Mouse (Mus musculus) kidney, adult 18-20 months (tissue): Measurements from ENCODE around the gene Selenon.

Source experiments
- DNase-seq: peaks from one replicate; pipeline ENCODE4 v3.0.0; 2021

Gene Selenon

DNA sequence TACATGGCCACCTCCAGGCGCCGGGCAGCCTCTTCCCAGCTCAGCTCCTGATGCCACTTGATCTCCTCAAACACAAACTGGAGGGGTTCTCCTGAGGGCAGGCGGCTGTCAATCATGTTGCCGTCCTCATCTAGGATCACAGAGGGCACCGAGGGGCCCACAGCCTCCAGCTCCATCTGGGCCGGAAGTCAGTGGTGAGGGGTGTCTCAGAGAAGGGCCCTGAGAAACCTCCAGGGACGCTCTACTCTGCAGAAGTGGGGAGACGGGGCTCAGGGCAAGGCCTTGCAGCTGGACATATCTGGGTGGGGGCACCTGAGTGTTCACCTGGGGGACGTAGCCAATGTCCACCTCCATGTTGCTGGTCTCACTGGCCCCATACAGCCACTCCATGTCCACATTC is 9.2 kb downstream of the Selenon start:
- no peak for DNase-seq

DNA sequence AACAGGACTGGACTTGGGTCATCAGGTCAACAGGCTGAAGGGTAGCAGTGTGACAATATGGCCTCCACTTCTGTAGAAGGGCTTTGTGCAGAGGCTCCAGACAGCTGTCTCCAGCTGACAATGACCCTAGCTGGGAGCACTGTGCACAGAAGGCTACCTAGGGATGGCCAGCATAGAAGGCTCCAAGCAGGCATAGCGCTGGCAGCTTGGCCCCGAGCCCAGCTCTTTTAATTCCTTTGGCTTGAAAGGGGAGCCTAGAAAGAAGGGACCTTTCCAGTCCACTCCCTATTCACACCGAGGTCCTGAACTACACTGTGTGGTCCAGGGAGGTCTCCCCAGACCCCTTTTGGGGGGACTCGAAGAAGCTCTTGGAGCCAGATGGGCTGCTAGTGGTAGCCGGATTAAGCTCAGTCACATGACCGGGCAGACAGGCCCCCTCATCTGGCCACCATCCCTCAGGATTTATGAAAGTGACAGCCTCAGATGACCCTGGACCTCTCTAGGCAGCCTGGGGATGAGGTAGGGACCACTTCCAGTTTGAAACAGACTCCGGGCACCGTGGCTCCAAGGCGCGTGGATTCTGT is 12.9 kb downstream of the Selenon start:
- DNase-seq, result no peak

DNA sequence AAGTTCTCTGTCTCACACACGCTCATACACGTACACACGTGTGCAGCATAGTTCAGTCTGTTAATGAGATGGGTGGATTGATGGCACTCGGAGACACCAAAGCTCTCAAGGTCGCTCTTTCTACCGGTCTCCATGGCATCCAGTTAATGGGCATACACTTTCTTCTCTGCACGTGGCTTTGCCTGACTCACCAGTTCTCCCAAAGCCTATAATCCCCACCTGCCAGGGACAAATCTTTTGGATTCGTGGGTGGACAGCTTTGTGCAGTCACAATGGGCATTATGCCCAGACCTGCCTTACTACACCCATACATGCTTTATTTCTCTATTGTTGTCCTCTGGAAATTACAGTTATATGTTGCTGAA is 16.2 kb downstream of the Selenon start:
- no peak for DNase-seq

DNA sequence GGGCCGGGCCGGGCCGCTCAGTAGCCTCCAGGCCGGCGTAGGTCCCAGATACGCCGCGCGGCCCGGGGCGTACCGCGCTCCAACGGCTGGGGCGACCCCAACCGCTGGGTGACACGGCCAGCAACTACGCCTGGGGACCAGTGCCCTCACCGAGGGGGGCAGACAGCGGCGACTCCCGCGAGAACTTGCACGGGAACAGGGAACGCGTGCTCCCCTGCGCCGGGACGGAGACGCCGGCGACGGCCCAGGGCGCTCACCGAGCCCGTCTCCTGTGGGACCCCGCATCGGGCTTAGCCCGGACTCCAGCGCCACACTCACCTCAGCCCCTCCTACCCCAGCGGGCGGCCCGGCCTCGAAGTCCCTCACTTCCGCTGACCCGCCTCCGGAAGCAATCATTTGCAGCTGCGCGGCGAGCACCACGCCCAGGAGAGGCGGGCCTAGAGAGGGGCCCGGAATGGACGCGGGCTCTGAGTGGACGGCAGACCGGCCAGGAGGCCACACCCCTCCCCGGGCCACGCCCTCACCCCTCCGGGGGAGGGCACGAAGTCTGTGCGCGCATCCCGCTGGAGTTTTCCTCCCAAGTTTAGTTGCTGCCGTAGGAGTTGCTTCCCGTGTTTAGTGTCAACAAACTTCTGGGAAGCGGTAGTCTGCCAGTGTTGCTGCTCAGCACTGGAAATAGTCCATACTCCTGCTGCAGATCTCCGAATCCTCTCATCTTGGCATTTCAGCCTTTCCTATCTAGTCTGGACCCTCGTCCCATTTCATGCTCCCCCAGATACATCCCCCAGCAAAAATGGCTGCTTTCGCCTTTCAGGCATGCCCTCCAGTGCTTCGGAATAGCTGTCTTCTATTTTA is 16.8 kb downstream of the Selenon start, which contains the start of gene Mtfr1l:
TSS of gene Mtfr1l (minus strand) at position 456 of the 855 bp plus-strand sequence.
- DNase-seq, result peak; percentile 99

DNA sequence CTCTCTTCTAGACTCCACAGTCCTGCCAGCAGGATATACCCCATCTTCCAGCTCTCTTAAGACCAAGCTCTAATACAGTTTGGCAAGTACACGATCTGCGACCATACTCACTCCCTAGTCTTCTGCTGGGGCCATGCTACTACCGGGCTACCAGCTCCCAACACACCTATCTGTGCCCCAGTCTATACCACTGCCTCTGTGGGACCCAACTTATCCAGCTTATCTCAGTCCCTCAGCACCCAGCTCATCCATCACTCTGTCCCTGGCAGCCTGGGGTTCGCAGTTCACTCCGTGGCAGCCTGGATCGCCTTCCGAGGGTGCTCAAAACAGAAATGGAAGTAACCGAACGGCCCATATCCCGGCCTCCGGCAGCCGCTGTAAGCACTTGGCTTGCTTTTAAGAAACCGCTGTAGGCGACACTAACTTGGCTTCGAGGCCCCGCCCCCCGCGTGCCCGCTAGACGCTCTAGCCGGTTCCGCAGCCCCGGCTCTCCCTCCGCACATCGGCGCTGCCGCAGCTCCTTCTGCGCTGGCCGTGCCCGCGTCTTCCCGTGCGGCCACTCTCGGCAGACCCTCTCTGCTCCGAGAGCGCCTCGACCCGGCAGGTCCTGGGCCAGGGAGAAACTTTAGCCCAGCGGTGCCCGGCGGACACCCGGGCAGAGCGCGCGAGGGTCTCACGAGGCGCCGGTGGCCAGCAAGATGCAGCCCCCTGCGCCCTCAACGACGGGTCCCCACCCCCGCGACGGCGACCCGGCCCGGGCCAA is 17.7 kb downstream of the Selenon start:
- peak; percentile 79 for DNase-seq

DNA sequence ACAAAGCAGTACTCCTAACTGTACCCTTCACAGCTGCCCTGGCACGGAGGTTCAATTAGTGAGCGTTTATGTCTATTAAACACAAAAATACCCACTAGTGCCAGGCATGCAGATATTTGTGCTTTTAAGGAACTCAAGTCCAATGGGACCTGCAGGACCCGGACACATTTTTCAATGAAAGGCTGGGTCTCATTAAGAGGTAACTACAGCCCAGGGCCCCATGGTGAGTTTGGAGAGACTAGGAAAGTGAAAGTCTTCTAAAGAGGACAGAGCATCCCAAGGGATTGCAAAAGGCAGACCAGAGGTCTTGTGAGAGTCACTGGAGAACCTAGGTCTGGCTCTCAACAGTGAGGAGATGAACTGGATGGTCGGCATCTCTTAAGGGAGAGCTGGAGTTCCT is 18.5 kb downstream of the Selenon start:
- no peak for DNase-seq

DNA sequence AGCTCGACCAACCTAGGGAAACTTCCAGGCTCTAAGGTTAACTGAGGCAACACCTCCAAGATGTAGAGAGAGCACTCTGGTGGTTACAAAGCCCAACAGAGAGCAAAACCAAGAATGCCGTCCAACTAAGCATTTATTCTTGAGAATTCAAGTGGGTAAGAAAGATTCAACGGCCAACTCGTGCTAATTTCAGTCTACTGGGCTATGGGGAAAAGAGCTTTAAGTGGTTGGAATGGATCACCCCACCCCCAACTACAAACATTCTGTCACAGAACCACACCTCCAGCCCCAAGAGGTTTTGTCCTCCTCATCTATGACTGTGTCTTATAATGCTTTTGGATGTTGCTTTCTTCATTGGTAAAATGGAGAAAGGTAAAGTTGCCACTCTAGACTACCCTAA is 19.0 kb downstream of the Selenon start:
- DNase-seq, result no peak

DNA sequence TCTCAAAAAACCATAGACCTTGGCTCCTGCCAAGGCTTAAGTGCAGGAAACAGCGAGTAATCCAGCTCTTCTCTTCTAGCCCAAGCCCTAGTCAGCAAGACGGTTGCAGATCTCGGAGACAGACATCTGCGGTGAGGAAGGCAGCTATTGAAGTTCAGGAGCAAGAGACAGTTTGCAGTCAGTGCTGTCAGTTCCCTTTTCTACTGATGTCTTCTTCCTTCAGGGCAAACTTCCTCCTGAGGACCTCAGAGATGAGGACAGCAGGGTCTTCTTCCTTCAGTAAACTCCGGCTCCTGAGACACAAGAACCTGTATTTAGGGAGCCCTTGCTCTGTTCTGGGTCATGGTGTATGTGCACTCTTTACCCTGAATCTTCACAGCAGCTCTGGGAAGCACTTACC is 25.7 kb downstream of the Selenon start:
- DNase-seq, result no peak

DNA sequence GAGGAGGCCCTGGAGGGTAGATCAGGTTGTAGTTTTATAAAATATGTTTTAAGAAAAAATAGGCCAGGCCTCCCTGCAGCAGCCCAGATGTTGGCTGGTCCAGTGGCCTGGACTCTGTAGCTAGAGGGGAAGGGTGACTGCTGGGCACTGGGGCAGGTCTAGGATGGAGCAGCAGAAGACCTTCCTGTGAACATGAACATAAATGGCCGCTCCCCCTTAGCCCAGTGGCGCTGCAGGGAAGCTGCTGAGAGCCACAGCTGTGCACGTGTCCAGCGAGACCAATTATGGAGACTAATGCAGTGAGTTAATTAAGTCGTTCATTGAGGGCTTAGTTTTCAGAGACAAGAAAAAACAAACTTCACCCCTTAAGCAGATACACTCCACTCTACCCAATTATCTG is 26.2 kb downstream of the Selenon start:
- no peak for DNase-seq

DNA sequence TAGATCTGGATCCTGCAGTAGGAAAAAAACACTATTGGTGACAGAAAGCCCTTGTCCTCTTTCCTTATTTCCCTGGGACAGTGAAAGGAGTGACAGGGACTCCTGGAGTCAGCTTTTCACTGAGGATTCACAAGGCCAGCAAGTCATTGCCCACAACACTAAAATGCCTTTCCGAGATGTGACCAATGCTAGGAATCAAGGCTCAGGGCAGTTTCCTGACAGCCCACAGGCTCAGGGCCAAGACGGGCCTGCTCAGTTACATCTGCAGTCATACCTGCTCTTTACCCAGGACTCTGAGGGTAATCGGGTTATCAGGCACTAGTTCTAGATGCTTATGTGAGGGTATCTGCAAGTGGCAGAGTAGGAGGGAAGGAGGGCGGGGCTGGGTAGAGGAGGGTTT is 28.5 kb downstream of the Selenon start:
- no peak for DNase-seq

DNA sequence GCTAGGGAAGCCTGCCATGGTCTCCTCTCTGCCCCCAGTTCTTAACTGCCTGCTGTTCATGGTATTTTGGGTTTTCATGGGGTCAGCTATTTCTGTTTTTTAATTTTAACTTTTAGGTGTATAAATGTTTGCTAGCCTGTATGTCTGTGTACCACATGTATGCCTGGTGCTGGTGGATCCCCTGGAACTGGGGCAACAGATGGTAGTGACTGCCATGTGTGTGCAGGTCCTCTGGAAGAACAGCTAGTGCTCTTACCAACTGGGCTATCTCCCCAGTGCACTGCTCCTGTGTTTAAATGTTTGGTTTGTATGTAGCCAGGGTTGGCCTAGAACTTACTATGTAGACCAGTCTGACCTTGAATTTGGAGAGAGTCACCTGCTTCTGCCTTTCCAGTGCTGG is 32.7 kb downstream of the Selenon start:
- DNase-seq, result no peak

DNA sequence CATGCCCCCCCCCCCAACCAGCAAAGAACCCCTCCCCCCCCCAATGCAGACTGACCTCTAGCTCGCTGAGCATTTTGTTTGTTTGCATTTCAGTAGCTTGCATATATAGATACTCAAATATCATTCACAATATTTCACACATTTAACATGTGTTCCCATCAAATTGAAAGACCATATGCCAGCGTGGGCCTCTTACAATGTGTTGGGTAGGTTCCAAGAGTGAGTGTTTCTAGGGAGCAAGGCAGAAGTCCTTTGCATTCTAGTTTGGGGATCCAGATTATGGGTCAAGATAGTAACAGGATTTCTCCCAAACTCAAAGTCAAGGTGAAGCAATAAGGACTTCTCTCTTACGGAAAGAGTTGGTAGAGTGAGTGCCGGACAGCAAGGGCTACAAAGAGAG is 33.4 kb downstream of the Selenon start:
- no peak for DNase-seq

DNA sequence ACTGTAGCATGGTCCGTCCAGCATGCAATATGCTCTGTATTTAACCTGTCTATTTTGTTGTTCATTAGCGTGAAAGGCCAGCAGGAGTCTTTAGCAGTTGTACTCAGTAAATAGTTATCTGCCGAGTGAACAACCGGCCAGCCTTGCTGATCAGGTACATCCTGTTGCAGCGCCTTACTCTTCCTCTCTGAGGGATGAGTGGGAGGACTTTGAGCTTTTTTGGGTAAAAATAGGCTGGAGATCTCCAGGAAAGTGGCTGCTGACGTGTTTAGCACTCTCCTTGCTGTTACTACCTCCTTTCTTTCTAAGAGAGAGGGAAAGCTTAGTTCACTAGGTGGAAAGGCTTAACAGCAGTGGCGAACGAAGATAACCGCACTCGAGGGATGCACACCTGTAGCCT is 34.2 kb downstream of the Selenon start:
- no peak for DNase-seq

DNA sequence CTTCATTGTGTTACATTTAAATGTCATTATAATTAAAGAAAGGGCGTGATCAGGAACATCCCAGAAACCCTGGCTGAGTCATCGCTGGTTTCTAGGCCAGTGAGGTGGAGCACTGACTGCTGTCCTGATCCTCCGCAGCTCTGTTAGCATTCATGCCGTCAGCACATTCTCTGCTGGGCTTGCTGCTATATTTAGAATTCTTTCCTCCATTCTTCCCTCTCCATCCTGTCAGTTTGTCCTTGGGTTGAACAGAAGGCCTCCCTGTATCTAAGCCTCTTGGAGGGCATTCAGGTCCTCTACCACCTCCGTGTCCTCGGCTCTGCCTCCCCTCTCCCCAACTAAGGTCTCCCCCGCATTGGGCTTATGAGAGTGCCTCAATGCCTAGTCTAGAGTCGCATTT is 35.0 kb downstream of the Selenon start:
- DNase-seq, result peak; percentile 15

DNA sequence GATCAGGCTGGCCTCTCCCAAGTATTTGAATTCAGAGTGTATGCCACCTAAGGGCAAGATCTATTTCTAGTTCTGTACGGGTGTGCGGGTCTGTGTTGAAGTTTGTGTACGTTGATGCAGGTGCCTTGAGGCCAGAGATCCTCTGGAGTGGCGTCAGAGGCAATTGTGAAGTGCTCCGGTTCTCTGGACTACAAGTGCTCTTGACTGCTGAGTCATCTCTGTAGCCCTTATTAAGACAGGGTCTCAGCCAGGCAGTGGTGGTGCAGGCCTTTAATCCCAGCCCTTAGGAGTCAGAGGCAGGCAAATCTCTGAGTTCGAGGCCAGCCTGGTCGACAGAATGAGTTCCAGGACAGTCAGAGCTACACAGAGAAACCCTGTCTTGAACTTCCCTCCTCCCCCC is 36.4 kb downstream of the Selenon start:
- no peak for DNase-seq

DNA sequence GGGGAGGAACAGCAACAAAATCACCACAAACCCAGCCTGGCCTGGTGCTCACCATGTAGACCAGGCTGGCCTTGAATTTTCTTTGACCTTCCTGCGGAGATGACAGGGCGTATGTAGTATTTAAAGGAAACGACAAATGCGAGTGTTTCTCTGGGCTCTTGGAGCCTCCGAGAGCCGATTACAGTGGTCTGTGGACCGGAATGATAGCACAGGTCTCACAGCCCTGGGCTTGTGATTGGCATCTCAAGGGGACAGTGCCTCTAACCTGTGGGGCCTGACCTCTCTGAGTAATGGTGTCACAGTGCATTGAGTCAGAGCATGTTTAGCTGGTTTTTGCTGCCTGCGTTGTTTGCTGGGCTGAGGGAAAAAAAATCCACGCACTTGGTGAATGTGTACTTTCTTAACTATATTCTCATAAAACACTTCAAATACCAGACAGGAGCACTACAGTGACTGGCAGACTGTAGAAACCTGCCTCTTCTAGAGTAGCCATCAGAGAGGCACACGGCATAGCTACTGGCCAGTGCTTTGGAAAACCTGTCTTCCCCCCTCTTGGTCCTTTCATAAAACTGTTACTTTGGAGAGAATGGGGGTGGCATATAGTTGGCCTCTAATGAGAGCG is 37.5 kb downstream of the Selenon start:
- no peak for DNase-seq

DNA sequence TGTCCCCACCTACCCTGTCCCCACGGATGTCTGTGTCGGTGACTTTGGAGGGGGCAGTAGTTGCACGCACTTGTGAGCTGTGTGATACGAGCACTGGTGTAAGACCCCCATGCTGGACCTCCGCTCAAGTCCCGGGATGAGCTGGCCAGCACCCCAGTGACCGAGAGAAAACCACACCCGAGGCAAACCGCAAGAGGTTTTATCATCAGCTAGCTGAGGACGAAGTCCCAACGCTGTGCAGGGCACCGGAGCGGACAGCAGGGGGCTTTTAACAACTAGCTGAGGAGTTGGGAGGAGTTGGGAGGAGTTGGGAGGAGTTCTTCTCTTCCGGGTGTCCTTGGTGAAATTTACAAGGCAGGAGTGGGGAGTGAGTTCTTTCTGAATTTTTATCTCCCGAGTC is 39.2 kb downstream of the Selenon start:
- peak; percentile 66 for DNase-seq

DNA sequence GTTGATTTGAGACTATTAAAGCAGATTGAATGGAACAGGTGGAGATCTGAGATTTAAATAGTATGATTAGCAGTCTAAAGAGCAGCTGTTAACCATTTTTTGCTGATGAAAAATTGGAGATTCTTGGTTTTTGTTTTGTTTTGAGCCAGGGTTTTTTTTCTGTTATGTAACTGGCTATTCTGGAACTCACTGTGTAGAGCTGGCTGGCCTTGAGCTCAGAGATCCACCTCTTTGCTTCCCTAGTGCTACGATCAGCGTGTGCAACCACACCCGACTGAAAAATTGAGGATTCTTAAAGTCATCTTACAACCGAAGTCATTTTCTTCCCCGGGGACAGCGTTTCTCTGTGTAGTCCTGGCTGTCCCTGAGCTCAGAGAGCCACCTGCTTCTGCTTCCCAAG is 40.2 kb downstream of the Selenon start:
- DNase-seq, result no peak

DNA sequence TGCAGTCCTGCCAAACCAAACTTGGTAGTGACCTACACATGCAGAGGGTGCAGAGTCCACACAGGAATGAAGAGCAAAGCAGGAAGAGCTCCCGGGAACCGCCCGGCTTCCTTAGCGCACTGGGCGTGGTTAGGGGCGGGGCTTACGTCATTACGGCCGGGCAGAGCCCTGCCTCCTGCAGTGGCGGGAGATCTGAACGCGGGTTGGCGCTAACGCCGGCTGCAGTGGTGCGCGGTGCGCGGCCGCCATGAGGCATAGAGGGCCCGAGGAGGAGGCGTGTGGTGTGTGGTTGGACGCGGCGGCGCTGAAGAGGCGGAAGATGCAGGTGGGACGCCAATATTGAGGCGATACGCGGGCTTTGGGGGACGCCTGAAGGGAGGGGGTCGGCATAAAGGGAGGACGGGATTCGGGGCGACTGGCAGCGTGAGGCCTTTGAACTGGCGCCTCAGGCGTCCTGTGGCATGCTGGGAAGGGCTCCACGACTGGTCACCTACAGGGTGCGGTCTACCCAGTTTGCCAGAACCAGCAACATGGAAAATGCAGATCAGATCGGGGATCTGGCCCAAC is 41.0 kb downstream of the Selenon start, which contains the start of gene Aunip:
TSS of gene Aunip (plus strand) at position 155 of the 567 bp plus-strand sequence.
- DNase-seq, result peak; percentile 88

DNA sequence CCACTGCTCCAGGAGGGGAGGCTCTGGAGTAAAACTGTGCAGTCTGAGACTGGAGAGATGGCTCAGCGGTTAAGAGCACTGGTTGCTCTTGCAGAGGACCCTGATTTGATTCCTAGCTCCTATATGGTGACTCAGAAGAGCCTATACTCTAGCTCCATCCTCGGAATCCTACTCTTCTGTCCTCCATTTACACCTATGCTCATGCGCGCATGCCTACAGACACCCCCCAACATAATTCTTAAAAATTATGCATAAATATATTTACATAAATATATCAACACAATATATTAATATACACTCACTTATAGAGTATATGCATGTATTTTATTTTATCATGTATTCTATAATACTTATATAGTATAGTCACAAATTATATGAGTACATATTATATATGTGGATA is 41.6 kb downstream of the Selenon start:
- DNase-seq, result no peak

DNA sequence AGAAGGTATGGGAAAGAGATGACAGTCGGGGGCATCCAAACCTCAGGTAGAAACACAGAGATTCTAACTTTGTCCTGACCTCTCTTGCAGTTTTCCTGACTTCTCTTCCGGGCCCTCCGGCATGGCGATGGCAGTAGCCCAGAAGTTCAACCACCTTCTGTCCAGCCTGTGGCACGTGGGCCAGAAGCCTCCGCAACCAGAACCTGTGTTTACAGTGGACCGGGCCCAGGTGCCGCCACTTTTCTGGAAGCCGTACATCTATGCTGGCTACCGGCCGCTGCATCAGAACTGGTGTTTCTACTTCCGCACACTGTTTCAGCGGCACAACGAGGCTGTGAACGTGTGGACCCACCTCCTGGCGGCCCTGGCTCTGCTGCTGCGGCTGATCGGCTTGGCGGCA is 45.3 kb downstream of the Selenon start:
- DNase-seq, result no peak

DNA sequence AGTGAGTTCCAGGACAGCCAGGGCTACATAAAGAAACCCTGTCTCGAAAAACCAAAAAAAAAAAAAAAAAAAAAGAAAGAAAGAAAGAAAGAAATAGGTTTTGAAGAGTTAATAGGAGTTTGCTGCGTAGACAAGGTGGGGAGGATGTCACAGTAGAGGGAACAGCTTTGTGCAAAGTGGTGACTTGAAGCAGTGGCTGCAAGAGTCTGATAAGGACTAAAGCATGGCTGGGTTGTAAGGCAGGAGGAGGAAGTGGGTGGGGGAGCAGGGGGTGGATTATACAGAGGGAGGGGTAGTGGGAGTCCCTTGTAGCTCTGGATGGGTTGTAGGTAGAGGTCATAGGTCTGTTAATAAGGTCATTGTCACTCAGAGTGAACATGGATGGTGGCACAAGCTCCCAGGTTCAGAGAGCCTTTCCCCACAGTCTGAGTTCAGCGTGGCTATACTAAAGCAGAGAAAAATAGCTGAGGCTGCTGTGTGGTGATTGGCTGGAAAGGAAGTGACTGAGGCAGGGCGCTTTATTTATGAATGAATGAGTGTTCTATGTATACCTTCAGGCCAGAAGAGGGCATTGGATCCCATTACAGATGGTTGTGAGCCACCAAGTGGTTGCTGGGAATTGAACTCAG is 45.9 kb downstream of the Selenon start:
- DNase-seq, result no peak
